Mouse (Mus musculus): ENCODE measurements at regions not wholly inside any gene's neighbourhood (a gene's known extent, or its start where the extent isn't known, plus 50 kb on each side); places are given as distances from the start of the nearest gene placed in this dataset.
"Not testable (repeated sequence)": the region's sequence is repeated elsewhere in the genome, so short reads cannot be mapped to it uniquely, and the experiment has no call there.

DNA sequence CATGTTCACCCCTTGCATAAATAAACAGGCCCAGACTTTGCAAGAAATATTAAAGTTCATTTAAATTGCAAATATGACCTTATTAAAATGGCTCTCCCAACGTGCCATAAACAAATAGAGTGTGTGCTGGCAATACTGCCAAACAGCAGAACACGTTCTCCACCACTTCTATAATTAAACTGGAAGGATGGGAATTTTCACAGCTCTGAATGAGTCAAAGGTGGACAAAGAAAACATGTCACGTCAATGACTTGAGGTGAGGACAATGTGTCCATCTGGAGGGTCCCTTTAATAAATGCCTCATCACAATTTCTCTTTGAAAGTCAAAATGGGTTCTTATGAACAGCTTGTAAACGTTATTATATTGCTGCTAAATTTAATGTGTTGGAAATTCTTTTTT lies 114.8 kb downstream of the Galc start:
- in situ Hi-C loops (cut with MboI; ENCODE audit: low sequenced_read_pairs in 2 of 2, unreplicated experiment in 2 of 2), result no loop called here
- peaks cover 4 to 10% of the 10 kb centered on the region in 2 experiments; a peak in 2 of 4 replicates for H3K4me1 ChIP-seq (ENCODE audit: control insufficient read depth in 2 of 2, insufficient read depth in 2 of 2, low read length in 2 of 2, poor library complexity in 1 of 2)
- TF ChIP-seq ZNF384 (IDR thresholded peaks at IDR 0.05; ENCODE audit: low read depth, low read length) (no peak), HCFC1 (IDR thresholded peaks at IDR 0.05; ENCODE audit: borderline replicate concordance, insufficient read depth, low read length) (no peak), CHD2 (IDR thresholded peaks at IDR 0.05; ENCODE audit: low read depth, low read length) (no peak), MAFK (IDR thresholded peaks at IDR 0.05; ENCODE audit: insufficient read depth, low read depth, low read length) (no peak), ZC3H11A (IDR thresholded peaks at IDR 0.05; ENCODE audit: borderline replicate concordance, low read depth, low read length) (no peak)
- no peak overlapping the region for H3K9ac ChIP-seq (ENCODE audit: insufficient read depth, low read depth, low read length, poor library complexity, severe bottlenecking)
- H3K9me3 ChIP-seq (ENCODE audit: control insufficient read depth, insufficient read depth, low read depth, low read length), result no peaks in the 10 kb centered on the region
- H3K4me3 ChIP-seq (ENCODE audit: insufficient read depth in 1 of 2, low read depth in 1 of 2, low read length in 2 of 2, poor library complexity in 1 of 2, severe bottlenecking in 1 of 2), result no peak overlapping the region
- H3K27ac ChIP-seq (ENCODE audit: insufficient read depth, low read depth, low read length, poor library complexity, severe bottlenecking), result no peak overlapping the region
- H3K36me3 ChIP-seq (ENCODE audit: control insufficient read depth, insufficient read depth, low read length, poor library complexity, severe bottlenecking), result no peaks in the 10 kb centered on the region
- no peak for DNase-seq (ENCODE audit: low read depth, low spot score)

DNA sequence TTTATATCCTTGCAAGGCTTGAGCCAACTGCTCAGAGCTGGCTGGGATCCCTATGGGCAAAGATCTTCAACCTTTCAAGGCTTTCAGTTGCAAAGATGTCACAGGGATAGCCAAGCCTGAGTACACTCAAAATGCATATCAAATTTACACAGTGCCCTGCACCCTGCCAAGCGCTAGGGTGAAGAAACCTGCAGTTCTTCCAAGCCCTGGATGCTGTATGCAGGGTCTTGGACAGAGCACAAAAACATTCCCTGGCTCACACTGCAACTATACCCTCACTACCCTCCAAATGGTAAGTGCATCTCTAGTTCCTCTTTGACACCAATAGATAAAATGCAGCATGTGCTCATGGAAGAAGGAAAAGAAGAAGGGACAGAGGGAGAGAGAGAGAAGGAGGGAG lies 116.1 kb downstream of the Galc start:
- H3K9ac ChIP-seq (ENCODE audit: insufficient read depth, low read depth, low read length, poor library complexity, severe bottlenecking), result no peak overlapping the region

DNA sequence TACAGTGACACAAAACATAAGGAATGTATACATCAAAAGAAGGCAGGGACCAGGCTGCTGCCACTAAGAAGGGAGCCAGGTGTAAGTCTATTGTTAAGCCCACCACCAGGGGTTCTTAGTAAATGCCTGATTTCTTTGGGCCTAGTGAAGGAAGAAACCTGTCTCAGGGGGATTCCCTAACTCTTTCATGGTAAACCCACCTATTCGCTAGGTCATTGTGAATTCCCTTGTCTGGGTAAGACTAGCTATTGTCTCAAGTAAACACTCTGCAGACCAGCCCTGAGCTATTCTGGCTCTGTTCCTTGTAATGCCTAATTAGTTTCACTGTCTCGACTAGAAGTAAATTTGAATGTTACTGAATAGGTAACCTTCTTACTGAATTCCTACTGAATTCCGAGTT lies 119.4 kb downstream of the Galc start:
- in situ Hi-C loops (cut with MboI; ENCODE audit: low sequenced_read_pairs in 2 of 2, unreplicated experiment in 2 of 2); H3K4me3 ChIP-seq (ENCODE audit: insufficient read depth in 1 of 2, low read depth in 1 of 2, low read length in 2 of 2, poor library complexity in 1 of 2, severe bottlenecking in 1 of 2); H3K27ac ChIP-seq (ENCODE audit: insufficient read depth, low read depth, low read length, poor library complexity, severe bottlenecking); H3K9me3 ChIP-seq (ENCODE audit: control insufficient read depth, insufficient read depth, low read depth, low read length); H3K36me3 ChIP-seq (ENCODE audit: control insufficient read depth, insufficient read depth, low read length, poor library complexity, severe bottlenecking); H3K9ac ChIP-seq (ENCODE audit: insufficient read depth, low read depth, low read length, poor library complexity, severe bottlenecking): not testable (repeated sequence)
- DNase-seq (ENCODE audit: low read depth, low spot score), result peak; percentile 36
- peaks cover 7 to 15% of the 10 kb centered on the region in 2 experiments; a peak in 3 of 4 replicates for H3K4me1 ChIP-seq (ENCODE audit: control insufficient read depth in 2 of 2, insufficient read depth in 2 of 2, low read length in 2 of 2, poor library complexity in 1 of 2)
- TF ChIP-seq MAFK (IDR thresholded peaks at IDR 0.05; ENCODE audit: insufficient read depth, low read depth, low read length), result 0 out of 2 replicates have a peak, but pooled peaks have one; percentile 33

More for the DNA sequence above, 116.1 kb downstream of the Galc start:
- Histone ChIP-seq H3K4me1 (ENCODE audit: control insufficient read depth in 2 of 2, insufficient read depth in 2 of 2, low read length in 2 of 2, poor library complexity in 1 of 2) (peaks cover 7 to 15% of the 10 kb centered on the region in 2 experiments; a peak in 3 of 4 replicates), H3K27ac (ENCODE audit: insufficient read depth, low read depth, low read length, poor library complexity, severe bottlenecking) (no peak overlapping the region), H3K4me3 (ENCODE audit: insufficient read depth in 1 of 2, low read depth in 1 of 2, low read length in 2 of 2, poor library complexity in 1 of 2, severe bottlenecking in 1 of 2) (no peak overlapping the region), H3K9me3 (ENCODE audit: control insufficient read depth, insufficient read depth, low read depth, low read length) (no peaks in the 10 kb centered on the region), H3K36me3 (ENCODE audit: control insufficient read depth, insufficient read depth, low read length, poor library complexity, severe bottlenecking) (no peaks in the 10 kb centered on the region)
- no peak for TF ChIP-seq ZNF384 (IDR thresholded peaks at IDR 0.05; ENCODE audit: low read depth, low read length)
- no peak for TF ChIP-seq ZC3H11A (IDR thresholded peaks at IDR 0.05; ENCODE audit: borderline replicate concordance, low read depth, low read length)
- no peak for TF ChIP-seq CHD2 (IDR thresholded peaks at IDR 0.05; ENCODE audit: low read depth, low read length)
- no peak for TF ChIP-seq HCFC1 (IDR thresholded peaks at IDR 0.05; ENCODE audit: borderline replicate concordance, insufficient read depth, low read length)
- no peak for TF ChIP-seq MAFK (IDR thresholded peaks at IDR 0.05; ENCODE audit: insufficient read depth, low read depth, low read length)
- no peak for DNase-seq (ENCODE audit: low read depth, low spot score)
- in situ Hi-C loops (cut with MboI; ENCODE audit: low sequenced_read_pairs in 2 of 2, unreplicated experiment in 2 of 2), result no loop called here

DNA sequence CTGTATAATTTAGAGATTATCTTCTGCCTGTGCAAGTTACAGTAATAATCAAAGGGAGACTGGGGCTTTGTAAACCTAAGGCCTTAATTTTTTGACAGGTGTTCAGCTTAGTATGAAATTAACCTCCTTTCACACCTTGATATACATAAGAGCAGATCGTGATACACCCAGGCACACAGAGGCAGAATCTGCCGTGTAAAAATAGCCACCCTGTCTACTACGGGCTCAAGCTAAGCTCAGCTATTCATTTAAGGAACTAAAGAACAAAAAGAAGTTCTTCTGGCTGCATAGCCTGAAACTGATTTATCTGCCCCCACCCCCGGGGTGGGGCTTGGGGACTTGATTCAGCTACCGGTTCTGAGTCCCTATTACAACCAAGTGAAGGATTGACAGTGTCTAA lies 128.0 kb downstream of the Galc start:
- Histone ChIP-seq H3K9ac (ENCODE audit: insufficient read depth, low read depth, low read length, poor library complexity, severe bottlenecking) (no peak overlapping the region), H3K4me1 (ENCODE audit: control insufficient read depth in 2 of 2, insufficient read depth in 2 of 2, low read length in 2 of 2, poor library complexity in 1 of 2) (no peaks in the 10 kb centered on the region), H3K9me3 (ENCODE audit: control insufficient read depth, insufficient read depth, low read depth, low read length) (no peaks in the 10 kb centered on the region), H3K36me3 (ENCODE audit: control insufficient read depth, insufficient read depth, low read length, poor library complexity, severe bottlenecking) (no peaks in the 10 kb centered on the region), H3K27ac (ENCODE audit: insufficient read depth, low read depth, low read length, poor library complexity, severe bottlenecking) (no peak overlapping the region), H3K4me3 (ENCODE audit: insufficient read depth in 1 of 2, low read depth in 1 of 2, low read length in 2 of 2, poor library complexity in 1 of 2, severe bottlenecking in 1 of 2) (no peak overlapping the region)
- TF ChIP-seq HCFC1 (IDR thresholded peaks at IDR 0.05; ENCODE audit: borderline replicate concordance, insufficient read depth, low read length) (no peak), MAFK (IDR thresholded peaks at IDR 0.05; ENCODE audit: insufficient read depth, low read depth, low read length) (no peak), ZC3H11A (IDR thresholded peaks at IDR 0.05; ENCODE audit: borderline replicate concordance, low read depth, low read length) (no peak), CHD2 (IDR thresholded peaks at IDR 0.05; ENCODE audit: low read depth, low read length) (no peak), ZNF384 (IDR thresholded peaks at IDR 0.05; ENCODE audit: low read depth, low read length) (no peak)
- in situ Hi-C loops (cut with MboI; ENCODE audit: low sequenced_read_pairs in 2 of 2, unreplicated experiment in 2 of 2), result no loop called here
- no peak for DNase-seq (ENCODE audit: low read depth, low spot score)

DNA sequence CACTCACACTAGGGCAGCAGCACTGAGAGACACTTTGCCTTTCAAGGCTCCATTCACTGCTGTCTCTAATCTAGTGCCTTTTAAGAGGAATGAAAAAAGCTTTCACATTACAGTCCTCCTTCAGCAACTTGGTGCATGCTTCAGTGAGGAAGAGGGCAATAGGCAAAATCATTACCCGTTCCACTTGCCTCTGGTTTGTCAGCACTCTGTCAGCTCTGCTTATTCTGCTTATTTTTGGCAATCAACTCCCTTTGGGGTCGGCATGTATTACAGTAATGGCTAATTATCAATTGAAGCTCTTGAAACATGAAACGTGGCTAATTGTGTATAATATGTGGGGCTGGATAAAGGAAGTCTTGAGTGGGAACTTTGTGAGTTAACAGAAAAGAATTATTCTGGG lies 135.7 kb downstream of the Galc start:
- TF ChIP-seq HCFC1 (IDR thresholded peaks at IDR 0.05; ENCODE audit: borderline replicate concordance, insufficient read depth, low read length), result no peak
- no peak for TF ChIP-seq ZC3H11A (IDR thresholded peaks at IDR 0.05; ENCODE audit: borderline replicate concordance, low read depth, low read length)
- TF ChIP-seq MAFK (IDR thresholded peaks at IDR 0.05; ENCODE audit: insufficient read depth, low read depth, low read length), result no peak
- no peak for TF ChIP-seq CHD2 (IDR thresholded peaks at IDR 0.05; ENCODE audit: low read depth, low read length)
- TF ChIP-seq ZNF384 (IDR thresholded peaks at IDR 0.05; ENCODE audit: low read depth, low read length), result no peak
- no peaks in the 10 kb centered on the region for H3K36me3 ChIP-seq (ENCODE audit: control insufficient read depth, insufficient read depth, low read length, poor library complexity, severe bottlenecking)
- no peak for DNase-seq (ENCODE audit: low read depth, low spot score)
- in situ Hi-C loops (cut with MboI; ENCODE audit: low sequenced_read_pairs in 2 of 2, unreplicated experiment in 2 of 2), result no loop called here
- H3K27ac ChIP-seq (ENCODE audit: insufficient read depth, low read depth, low read length, poor library complexity, severe bottlenecking), result no peak overlapping the region
- H3K9ac ChIP-seq (ENCODE audit: insufficient read depth, low read depth, low read length, poor library complexity, severe bottlenecking), result no peak overlapping the region
- no peaks in the 10 kb centered on the region for H3K4me1 ChIP-seq (ENCODE audit: control insufficient read depth in 2 of 2, insufficient read depth in 2 of 2, low read length in 2 of 2, poor library complexity in 1 of 2)
- no peaks in the 10 kb centered on the region for H3K9me3 ChIP-seq (ENCODE audit: control insufficient read depth, insufficient read depth, low read depth, low read length)
- no peak overlapping the region for H3K4me3 ChIP-seq (ENCODE audit: insufficient read depth in 1 of 2, low read depth in 1 of 2, low read length in 2 of 2, poor library complexity in 1 of 2, severe bottlenecking in 1 of 2)
